Mouse (Mus musculus): ENCODE measurements around the gene Agpat4. TPM values are rescaled to one million over a fixed set of nuclear protein-coding genes. Genes with fewer than 3 reads are reported as not detected.
A peak's percentile ranks its signal among the peaks of the same experiment; 100 is the strongest.

The Agpat4 gene
- polyA plus RNA-seq, 1 experiment: 56.1 TPM

GRCm38 (mm10) chr17:12134975-12135633, 16.6 kb downstream of the Agpat4 start:
- Histone ChIP-seq H3K4me3 (ENCODE audit: insufficient read depth, low read length) (no peak overlapping the region), H3K4me1 (ENCODE audit: control insufficient read depth, insufficient read depth, low read length) (peaks cover 2% of the 10 kb centered on the region), H3K27ac (ENCODE audit: insufficient read depth, low read length) (no peak overlapping the region)
- no peak for TF ChIP-seq POLR2A (IDR thresholded peaks at IDR 0.05; ENCODE audit: extremely low read depth, insufficient read depth, low read length)
- TF ChIP-seq CTCF (IDR thresholded peaks at IDR 0.05; ENCODE audit: extremely low read depth, insufficient read depth, low read length): no peak

- no peak overlapping the region for H3K4me3 ChIP-seq (ENCODE audit: insufficient read depth, low read length)
- no peak for TF ChIP-seq POLR2A (IDR thresholded peaks at IDR 0.05; ENCODE audit: extremely low read depth, insufficient read depth, low read length)
- no peak for TF ChIP-seq CTCF (IDR thresholded peaks at IDR 0.05; ENCODE audit: extremely low read depth, insufficient read depth, low read length)
- peaks cover 2% of the 10 kb centered on the region for H3K4me1 ChIP-seq (ENCODE audit: control insufficient read depth, insufficient read depth, low read length)
- no peak overlapping the region for H3K27ac ChIP-seq (ENCODE audit: insufficient read depth, low read length)
Measured at GRCm38 (mm10) chr17:12138355-12138754, 19.9 kb downstream of the Agpat4 start.

- Histone ChIP-seq H3K4me1 (ENCODE audit: control insufficient read depth, insufficient read depth, low read length) (peaks cover 12% of the 10 kb centered on the region), H3K27ac (ENCODE audit: insufficient read depth, low read length) (peak overlapping the region; percentile 80; the same call in 1 of the 2 replicates), H3K4me3 (ENCODE audit: insufficient read depth, low read length) (no peak overlapping the region)
- TF ChIP-seq POLR2A (IDR thresholded peaks at IDR 0.05; ENCODE audit: extremely low read depth, insufficient read depth, low read length) (no peak), CTCF (IDR thresholded peaks at IDR 0.05; ENCODE audit: extremely low read depth, insufficient read depth, low read length) (no peak)
Measured at GRCm38 (mm10) chr17:12143948-12144364, 25.5 kb downstream of the Agpat4 start.

GRCm38 (mm10) chr17:12146132-12146681, 27.7 kb downstream of the Agpat4 start:
- Histone ChIP-seq H3K27ac (ENCODE audit: insufficient read depth, low read length) (0 out of 2 replicates have a peak overlapping the region, but pooled peaks have one; percentile 32), H3K4me3 (ENCODE audit: insufficient read depth, low read length) (no peak overlapping the region), H3K4me1 (ENCODE audit: control insufficient read depth, insufficient read depth, low read length) (peaks cover 12% of the 10 kb centered on the region)
- TF ChIP-seq POLR2A (IDR thresholded peaks at IDR 0.05; ENCODE audit: extremely low read depth, insufficient read depth, low read length) (no peak), CTCF (IDR thresholded peaks at IDR 0.05; ENCODE audit: extremely low read depth, insufficient read depth, low read length) (no peak)

GRCm38 (mm10) chr17:12147830-12148229, 29.3 kb downstream of the Agpat4 start:
- no peak overlapping the region for H3K27ac ChIP-seq (ENCODE audit: insufficient read depth, low read length)
- no peak for TF ChIP-seq POLR2A (IDR thresholded peaks at IDR 0.05; ENCODE audit: extremely low read depth, insufficient read depth, low read length)
- TF ChIP-seq CTCF (IDR thresholded peaks at IDR 0.05; ENCODE audit: extremely low read depth, insufficient read depth, low read length): no peak
- H3K4me3 ChIP-seq (ENCODE audit: insufficient read depth, low read length): no peak overlapping the region
- H3K4me1 ChIP-seq (ENCODE audit: control insufficient read depth, insufficient read depth, low read length): peaks cover 14% of the 10 kb centered on the region

- Histone ChIP-seq H3K4me3 (ENCODE audit: insufficient read depth, low read length) (no peak overlapping the region), H3K27ac (ENCODE audit: insufficient read depth, low read length) (no peak overlapping the region), H3K4me1 (ENCODE audit: control insufficient read depth, insufficient read depth, low read length) (peaks cover 12% of the 10 kb centered on the region)
- TF ChIP-seq POLR2A (IDR thresholded peaks at IDR 0.05; ENCODE audit: extremely low read depth, insufficient read depth, low read length) (no peak), CTCF (IDR thresholded peaks at IDR 0.05; ENCODE audit: extremely low read depth, insufficient read depth, low read length) (no peak)
Measured at GRCm38 (mm10) chr17:12149232-12149861, 30.8 kb downstream of the Agpat4 start.

- peaks cover 12% of the 10 kb centered on the region for H3K4me1 ChIP-seq (ENCODE audit: control insufficient read depth, insufficient read depth, low read length)
- TF ChIP-seq CTCF (IDR thresholded peaks at IDR 0.05; ENCODE audit: extremely low read depth, insufficient read depth, low read length) (no peak), POLR2A (IDR thresholded peaks at IDR 0.05; ENCODE audit: extremely low read depth, insufficient read depth, low read length) (no peak)
- H3K27ac ChIP-seq (ENCODE audit: insufficient read depth, low read length): no peak overlapping the region
- no peak overlapping the region for H3K4me3 ChIP-seq (ENCODE audit: insufficient read depth, low read length)
Measured at GRCm38 (mm10) chr17:12150970-12151369, 32.5 kb downstream of the Agpat4 start.

- Histone ChIP-seq H3K4me1 (ENCODE audit: control insufficient read depth, insufficient read depth, low read length) (peaks cover 6% of the 10 kb centered on the region), H3K27ac (ENCODE audit: insufficient read depth, low read length) (no peak overlapping the region), H3K4me3 (ENCODE audit: insufficient read depth, low read length) (no peak overlapping the region)
- TF ChIP-seq CTCF (IDR thresholded peaks at IDR 0.05; ENCODE audit: extremely low read depth, insufficient read depth, low read length): no peak
- no peak for TF ChIP-seq POLR2A (IDR thresholded peaks at IDR 0.05; ENCODE audit: extremely low read depth, insufficient read depth, low read length)
Measured at GRCm38 (mm10) chr17:12154260-12154659, 35.8 kb downstream of the Agpat4 start.

- TF ChIP-seq CTCF (IDR thresholded peaks at IDR 0.05; ENCODE audit: extremely low read depth, insufficient read depth, low read length): no peak
- no peak for TF ChIP-seq POLR2A (IDR thresholded peaks at IDR 0.05; ENCODE audit: extremely low read depth, insufficient read depth, low read length)
- Histone ChIP-seq H3K4me1 (ENCODE audit: control insufficient read depth, insufficient read depth, low read length) (peaks cover 6% of the 10 kb centered on the region), H3K27ac (ENCODE audit: insufficient read depth, low read length) (no peak overlapping the region), H3K4me3 (ENCODE audit: insufficient read depth, low read length) (no peak overlapping the region)
Measured at GRCm38 (mm10) chr17:12155236-12155635, 36.7 kb downstream of the Agpat4 start.

GRCm38 (mm10) chr17:12155872-12156271, 37.4 kb downstream of the Agpat4 start:
- TF ChIP-seq POLR2A (IDR thresholded peaks at IDR 0.05; ENCODE audit: extremely low read depth, insufficient read depth, low read length): no peak
- no peak for TF ChIP-seq CTCF (IDR thresholded peaks at IDR 0.05; ENCODE audit: extremely low read depth, insufficient read depth, low read length)
- Histone ChIP-seq H3K4me1 (ENCODE audit: control insufficient read depth, insufficient read depth, low read length) (peaks cover 8% of the 10 kb centered on the region), H3K4me3 (ENCODE audit: insufficient read depth, low read length) (no peak overlapping the region), H3K27ac (ENCODE audit: insufficient read depth, low read length) (no peak overlapping the region)
